Mouse (Mus musculus) stomach, embryonic 14.5 days (tissue): ENCODE results near the gene Marveld3. TPM values are rescaled to one million over a fixed set of nuclear protein-coding genes. Genes with fewer than 3 reads are reported as not detected.

ENCODE experiments used
- ATAC-seq: fragments of 200-750 bp; cut with Nextera tagmentation; 2 replicates; pipeline ENCODE4 v1.8.0; 2017; ENCODE audit warnings: low read depth, moderate TSS enrichment; ENCODE audit not compliant: insufficient number of reproducible peaks, insufficient read depth, low FRiP score
- H3K27ac ChIP-seq: fragments of 300-500 bp; sonication (generic); 2 replicates; pipeline ENCODE4 v1.5.1; 2014; ENCODE audit warnings: mild to moderate bottlenecking, low read length, moderate library complexity, mixed read lengths
- H3K27me3 ChIP-seq: fragments of 300-500 bp; sonication (generic); 2 replicates; pipeline ENCODE4 v1.6.1; 2014; ENCODE audit warnings: low read length, control low read depth, mixed read lengths; ENCODE audit not compliant: control insufficient read depth, insufficient read depth
- H3K36me3 ChIP-seq: fragments of 300-500 bp; sonication (generic); 2 replicates; pipeline ENCODE4 v1.6.1; 2014; ENCODE audit warnings: mild to moderate bottlenecking, control low read depth, low read length, moderate library complexity, mixed read lengths; ENCODE audit not compliant: control insufficient read depth, insufficient read depth
- H3K4me1 ChIP-seq: fragments of 300-500 bp; sonication (generic); 2 replicates; pipeline ENCODE4 v1.6.1; 2014; ENCODE audit warnings: low read length, control low read depth, mixed read lengths; ENCODE audit not compliant: control insufficient read depth, insufficient read depth
- H3K4me2 ChIP-seq: fragments of 300-500 bp; sonication (generic); replicated peaks from 2 replicates; pipeline ENCODE4 v1.6.1; 2014; ENCODE audit warnings: low read depth, low read length, control low read depth
- H3K4me3 ChIP-seq: fragments of 300-500 bp; sonication (generic); 2 replicates; pipeline ENCODE4 v1.5.1; 2014; ENCODE audit warnings: low read depth, low read length, control low read depth
- H3K9ac ChIP-seq: fragments of 300-500 bp; sonication (generic); replicated peaks from 2 replicates; pipeline ENCODE4 v1.6.1; 2014; ENCODE audit warnings: low read depth, mild to moderate bottlenecking, control low read depth, low read length, moderate library complexity, mixed read lengths
- H3K9me3 ChIP-seq: fragments of 300-500 bp; sonication (generic); 2 replicates; pipeline ENCODE4 v1.6.1; 2016; ENCODE audit warnings: low read depth, low read length, control low read depth; ENCODE audit not compliant: control insufficient read depth
- WGBS: fragments of 180-500 bp; shearing (Covaris S2); extraction: QIAGEN DNeasy Blood & Tissue Kit; methylation state at CpG from one replicate; pipeline ENCODE4 v1.1.7; 2014; 5-methylcytosine and 5-hydroxymethylcytosine counted together
- polyA plus RNA-seq: library from polyadenylated mRNA; unstranded; fragments of >200 nt; fragmentation: Nextera tagmentation; extraction: Ambion mirVana; gene quantifications from 2 replicates; pipeline ENCODE4 v1.2.1, GENCODE M21; 2014

Gene Marveld3
- polyA plus RNA-seq, 1 experiment from 2014 or later: 2.3 TPM

DNA sequence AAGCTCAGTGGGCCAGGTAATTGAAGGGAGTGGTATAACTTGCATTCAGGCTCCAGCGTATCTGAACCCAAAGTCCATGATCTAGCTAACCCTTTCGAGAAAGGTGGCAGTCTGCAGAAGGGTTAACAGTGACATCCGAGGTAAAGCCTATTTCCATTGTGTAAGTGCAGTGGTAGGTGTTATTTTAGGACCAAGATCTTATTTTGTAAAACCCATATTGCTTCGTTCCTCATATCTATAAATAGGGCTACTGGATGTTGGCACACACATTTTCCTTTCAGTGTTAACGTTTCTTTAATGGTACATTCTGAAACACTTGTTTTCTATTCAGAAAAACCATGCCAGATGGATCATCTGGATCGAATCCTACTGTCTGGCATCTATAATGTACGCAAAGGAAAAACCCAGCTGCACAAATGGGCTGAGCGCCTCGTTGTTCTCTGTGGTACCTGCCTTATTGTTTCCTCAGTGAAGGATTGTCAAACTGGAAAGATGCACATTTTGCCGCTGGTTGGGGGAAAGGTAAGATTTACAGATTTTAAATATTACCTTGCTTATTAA is 58.0 kb downstream of the Marveld3 start:
- Histone ChIP-seq H3K4me3 (no peak overlapping the region), H3K27me3 (no peaks in the 10 kb centered on the region), H3K4me2 (no peak overlapping the region), H3K36me3 (peaks cover 7% of the 10 kb centered on the region; the same call in 1 of the 2 replicates), H3K9ac (no peak overlapping the region), H3K9me3 (no peaks in the 10 kb centered on the region), H3K4me1 (no peaks in the 10 kb centered on the region), H3K27ac (no peak overlapping the region)
- WGBS: 72% methylated on average over 10 of the region's 10 CpGs
- ATAC-seq: no peak

DNA sequence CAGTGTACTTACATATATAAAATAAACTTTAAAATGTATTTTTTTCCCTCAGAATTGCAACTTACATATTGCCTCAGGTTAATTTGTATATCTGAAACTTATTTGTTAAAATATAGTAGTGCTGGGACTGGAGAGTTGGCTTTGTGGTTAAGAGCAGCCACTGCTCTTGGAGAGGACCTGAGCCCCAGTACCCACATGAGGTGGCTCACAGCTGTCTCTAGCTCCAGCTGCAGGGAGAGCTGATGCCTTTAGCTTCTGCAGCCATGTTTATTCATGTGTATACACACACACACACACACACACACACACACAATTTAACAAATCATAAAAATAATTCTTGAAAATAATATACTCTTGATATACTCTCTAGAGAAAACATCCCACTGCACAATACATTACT is 59.6 kb downstream of the Marveld3 start:
- H3K36me3 ChIP-seq: peaks cover under 1% of the 10 kb centered on the region; the same call in 1 of the 2 replicates
- H3K27me3 ChIP-seq: no peaks in the 10 kb centered on the region
- H3K4me3 ChIP-seq: no peak overlapping the region
- H3K9me3 ChIP-seq: no peaks in the 10 kb centered on the region
- no peak overlapping the region for H3K9ac ChIP-seq
- no peak overlapping the region for H3K4me2 ChIP-seq
- no peaks in the 10 kb centered on the region for H3K4me1 ChIP-seq
- ATAC-seq: no peak
- H3K27ac ChIP-seq: no peak overlapping the region

Other genes starting within 250 kb of the Marveld3 start
- 6.0 and 6.9 TPM in 2 replicates for gene Atxn1l, start 224.5 kb downstream of the Marveld3 start, polyA plus RNA-seq
- 36.5 and 39.2 TPM in 2 replicates for gene Ap1g1, start 183.6 kb downstream of the Marveld3 start, polyA plus RNA-seq
- 6.1 and 6.9 TPM in 2 replicates for gene Phlpp2, start 93.7 kb downstream of the Marveld3 start, polyA plus RNA-seq
- gene Tat, start 28.2 kb upstream of the Marveld3 start, polyA plus RNA-seq: not detected in 2 replicates
- 0.63 and 0.74 TPM in 2 replicates for gene Chst4, start 77.5 kb upstream of the Marveld3 start, polyA plus RNA-seq
- gene Zfp612, start 117.5 kb upstream of the Marveld3 start, polyA plus RNA-seq: 9.1 and 9.3 TPM in 2 replicates
- gene Gm21964, start 139.0 kb upstream of the Marveld3 start, polyA plus RNA-seq: not detected in 2 replicates
- gene Gm17720, start 140.6 kb upstream of the Marveld3 start, polyA plus RNA-seq: not detected in 2 replicates
- gene Calb2, start 206.0 kb upstream of the Marveld3 start, polyA plus RNA-seq: not detected in 2 replicates